Mouse (Mus musculus) lung, postnatal 0 days (tissue): ENCODE results near the gene Gucd1.

Source experiments
- CTCF ChIP-seq: IDR thresholded peaks from 2 replicates; pipeline ENCODE4 v1.5.1; 2016; ENCODE audit warnings: antibody characterized with exemption, mild to moderate bottlenecking
- EP300 ChIP-seq: IDR thresholded peaks from 2 replicates; pipeline ENCODE4 v1.6.1; 2016; ENCODE audit warnings: antibody characterized with exemption, mild to moderate bottlenecking, control low read depth

DNA sequence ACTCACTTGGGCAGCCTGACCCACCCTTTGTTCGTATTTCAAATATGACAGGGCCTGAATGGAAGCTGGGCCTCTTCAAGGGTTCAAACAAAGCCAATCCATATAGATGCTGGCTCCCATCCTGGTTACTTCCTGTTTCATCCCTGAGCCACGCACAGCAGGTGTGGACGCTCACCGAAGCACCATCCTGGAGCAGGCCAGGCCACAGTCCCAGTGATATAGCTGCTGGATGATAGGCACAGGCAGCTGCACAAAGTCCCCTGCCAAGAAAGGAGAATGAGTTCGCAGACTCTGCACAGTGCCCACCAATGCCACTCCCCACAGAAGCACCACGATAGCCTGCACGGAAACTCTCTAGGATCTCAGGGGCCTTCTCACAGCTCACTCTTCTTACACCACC lies 5.9 kb downstream of the Gucd1 start:
- no peak for TF ChIP-seq CTCF
- no peak for TF ChIP-seq EP300
